Mouse (Mus musculus): ENCODE results near the gene 1810046K07Rik.
A peak's percentile ranks its signal among the peaks of the same experiment; 100 is the strongest.

Gene 1810046K07Rik

GRCm38 (mm10) chr9:51303980-51304379, 24.7 kb downstream of the 1810046K07Rik start:
- no peak for DNase-seq

GRCm38 (mm10) chr9:51293541-51293940, 35.2 kb downstream of the 1810046K07Rik start:
- DNase-seq: no peak

DNA sequence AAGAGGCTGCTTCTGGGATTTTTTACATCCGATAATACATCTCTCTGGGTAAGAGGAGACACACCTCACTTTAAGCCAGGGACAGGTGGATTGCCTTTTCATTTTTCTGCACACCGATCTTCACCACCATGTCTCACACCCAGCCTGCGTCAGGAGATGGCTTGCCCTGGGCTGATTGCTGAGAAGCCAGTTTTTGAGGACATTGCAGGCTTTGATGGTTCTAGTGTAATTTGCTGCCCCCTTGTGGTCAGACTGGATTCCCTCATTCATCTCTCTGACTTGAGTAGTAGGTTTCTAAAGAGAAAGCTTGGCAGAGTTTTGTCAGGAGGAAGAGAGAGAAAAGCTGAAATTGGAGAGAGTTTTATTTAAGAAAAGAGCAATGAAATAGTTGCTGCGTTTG, 36.0 kb downstream of the 1810046K07Rik start:
- peak; percentile 88 for DNase-seq

GRCm38 (mm10) chr9:51290980-51291379, 37.7 kb downstream of the 1810046K07Rik start:
- no peak for DNase-seq

DNA sequence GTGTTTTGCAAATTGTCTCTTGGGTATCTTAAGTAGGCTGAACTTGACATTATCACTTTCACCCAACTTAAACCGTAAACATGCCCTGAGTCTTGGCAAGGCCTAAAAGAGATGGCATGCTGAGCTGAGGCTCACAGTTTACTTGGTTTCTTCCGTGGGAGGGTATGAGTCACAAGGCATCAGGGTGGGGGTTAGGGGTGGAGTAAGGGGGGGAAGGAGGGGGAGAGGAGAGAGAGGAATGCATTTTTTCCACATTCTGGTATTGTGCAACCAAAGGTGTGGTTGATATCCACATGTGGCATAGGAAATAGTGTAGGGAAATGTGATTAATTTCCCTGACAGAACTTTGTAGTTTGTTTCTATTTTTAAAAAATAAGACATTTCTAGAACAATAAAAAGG, 42.6 kb downstream of the 1810046K07Rik start:
- DNase-seq: no peak

DNA sequence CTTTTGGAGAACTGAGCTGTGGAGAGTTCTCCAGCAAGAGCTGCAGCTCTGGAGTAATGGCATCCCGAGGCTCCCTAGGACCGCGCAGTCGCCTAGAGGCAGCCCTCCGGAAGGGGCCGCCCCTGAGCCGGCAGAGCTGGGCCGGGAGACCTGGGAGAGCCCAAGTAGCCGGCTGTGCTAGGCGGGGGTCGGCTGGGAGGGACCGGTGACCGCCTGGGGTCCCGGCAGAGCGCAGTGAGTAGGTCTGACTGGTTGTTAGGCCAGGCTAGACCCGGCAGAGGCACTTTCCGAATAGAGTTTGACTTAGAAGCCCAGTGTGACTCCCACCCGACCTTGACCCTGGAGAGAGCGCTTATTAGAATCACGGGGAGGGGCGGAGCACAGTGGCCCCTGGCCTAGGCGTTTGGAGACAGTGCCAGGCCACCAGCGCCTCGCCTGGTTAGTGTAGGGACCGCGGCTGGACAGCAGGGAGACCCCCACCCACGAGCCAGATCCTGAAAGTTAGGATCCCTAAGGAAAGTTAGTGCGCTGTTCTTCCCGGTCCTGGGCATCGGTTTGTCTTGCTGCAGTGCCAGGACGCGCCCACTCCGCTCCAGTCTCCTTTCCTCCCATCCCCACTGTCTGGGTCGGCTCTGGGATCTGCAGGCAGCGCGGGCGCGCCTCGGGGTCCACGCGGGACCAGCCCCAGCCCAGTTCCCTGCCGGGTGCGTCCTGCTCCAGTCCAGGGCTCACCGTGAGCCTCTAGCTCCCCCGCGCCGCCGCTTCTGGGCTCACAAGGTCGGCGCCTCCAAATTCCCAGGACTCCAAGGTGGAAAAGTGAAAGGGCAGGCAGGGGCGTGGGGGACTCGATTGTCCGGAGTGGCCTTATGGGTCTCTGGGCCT, 50.0 kb downstream of the 1810046K07Rik start, which contains the start of gene Colca2:
Colca2 (minus strand) TSS at position 70 of the 882 bp plus-strand sequence.
- peak; percentile 91 for DNase-seq

DNA sequence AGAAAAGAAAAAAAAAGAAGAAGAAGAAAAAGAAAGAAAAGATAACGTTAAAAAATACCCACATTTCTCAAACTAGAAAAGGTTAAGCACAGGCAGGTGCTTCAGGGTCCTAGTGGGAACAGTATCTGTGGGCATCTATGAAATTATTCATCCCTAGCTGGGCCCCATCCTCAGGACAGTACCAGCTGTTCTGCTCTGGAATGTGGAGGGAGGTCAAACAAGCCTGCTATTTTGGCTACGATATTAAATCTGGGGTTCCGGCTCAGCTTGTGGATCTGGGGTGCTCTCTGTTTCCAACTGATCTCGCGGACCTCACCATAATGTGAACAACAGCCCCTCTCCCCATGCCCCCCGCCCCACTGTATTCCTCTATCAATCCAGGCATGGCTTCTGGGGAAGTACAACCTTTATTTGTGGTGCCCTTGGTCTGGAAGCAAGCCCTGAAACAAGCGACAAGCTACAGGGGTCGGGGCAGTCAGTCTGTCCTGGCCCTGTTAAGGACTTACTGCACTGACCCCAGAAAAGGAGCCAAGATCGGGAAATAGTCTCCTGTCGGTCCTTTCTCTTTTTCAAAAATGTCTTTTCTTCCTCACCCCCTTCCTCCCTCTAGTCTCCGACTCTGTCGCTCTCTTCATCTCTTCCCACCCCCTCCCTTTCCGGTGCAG, 50.8 kb downstream of the 1810046K07Rik start:
- peak; percentile 10 for DNase-seq

DNA sequence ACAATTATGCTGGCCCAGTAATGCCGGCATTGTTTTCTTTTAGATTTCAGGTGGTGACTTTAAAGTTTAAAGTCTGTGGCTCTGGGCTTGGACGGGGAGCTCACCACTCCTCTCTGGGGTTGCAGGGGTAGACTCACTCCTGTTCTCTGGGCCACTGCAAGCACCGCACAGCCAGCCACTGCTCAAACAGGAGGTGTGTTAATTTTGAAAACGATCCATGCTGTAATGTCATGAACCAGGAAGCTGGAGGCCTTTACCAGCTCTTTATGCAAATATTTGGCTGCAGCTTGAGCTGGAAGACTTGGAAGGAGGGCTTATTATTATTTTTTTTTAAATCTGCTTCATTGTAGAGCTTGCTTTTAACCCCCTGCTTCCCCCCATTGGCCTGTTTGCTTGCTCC, 54.0 kb downstream of the 1810046K07Rik start:
- DNase-seq: no peak

- peak; percentile 7 for DNase-seq
These were observed 55.0 kb downstream of the 1810046K07Rik start for GRCm38 (mm10) chr9:51273581-51274154.

DNA sequence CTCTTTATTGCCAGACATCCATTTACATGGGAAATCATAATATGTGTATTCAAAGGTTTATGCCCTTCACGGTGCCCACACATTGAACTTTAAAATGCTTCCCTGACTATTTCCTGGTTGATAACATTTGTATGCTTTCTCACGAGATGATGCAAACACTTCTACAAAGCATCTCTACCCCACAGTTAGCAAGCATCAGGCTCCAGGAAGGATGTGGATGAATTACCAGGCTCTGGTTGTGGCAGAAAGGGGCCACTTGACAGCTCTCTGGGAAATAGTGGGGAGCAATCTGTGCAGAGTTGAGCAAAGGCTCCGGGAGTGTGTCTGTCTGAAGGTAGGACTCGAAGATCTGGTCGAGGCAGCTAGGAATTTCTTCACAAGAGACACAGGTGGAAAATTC, 56.6 kb downstream of the 1810046K07Rik start:
- DNase-seq: no peak

DNA sequence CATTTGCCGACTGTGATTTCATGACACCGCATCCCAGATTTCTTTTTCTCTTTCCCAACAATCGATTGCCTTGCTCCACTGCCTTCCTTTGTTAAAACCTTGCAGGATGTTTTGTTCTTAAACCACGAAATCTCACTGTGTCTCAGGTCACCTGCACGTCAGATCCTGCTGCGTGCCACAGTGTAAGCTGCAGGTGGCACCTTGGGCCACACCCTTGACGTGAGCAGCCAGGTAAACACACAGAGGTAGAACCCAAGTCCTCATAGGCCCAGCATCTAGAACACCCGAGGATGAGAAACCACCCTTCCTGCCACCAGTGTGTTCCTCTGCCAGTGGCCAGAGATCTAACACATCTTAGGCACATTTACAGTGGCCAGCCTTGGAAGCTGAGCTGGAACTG, 57.6 kb downstream of the 1810046K07Rik start:
- DNase-seq: no peak

- no peak for DNase-seq
These were observed 59.9 kb downstream of the 1810046K07Rik start for GRCm38 (mm10) chr9:51268852-51269251.

DNA sequence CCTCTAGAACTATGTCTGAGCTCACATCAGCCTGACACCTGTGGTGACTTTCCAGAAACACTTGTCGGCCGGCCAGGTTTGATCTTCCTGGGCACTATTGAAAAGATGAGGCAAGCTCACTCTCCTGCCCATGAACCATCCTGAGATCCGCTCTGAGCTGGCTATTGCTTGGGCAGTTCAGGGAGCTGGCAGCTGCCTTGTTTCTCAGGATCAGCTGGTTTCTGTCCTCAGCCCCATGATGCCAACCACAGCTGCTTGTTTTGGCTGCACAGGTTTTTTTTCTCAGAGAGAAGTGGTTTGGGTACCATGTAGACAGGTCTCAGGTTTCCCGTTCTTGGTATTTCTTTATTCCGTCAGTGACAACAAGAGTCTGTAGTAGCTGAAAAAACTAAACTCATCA, 70.3 kb downstream of the 1810046K07Rik start:
- no peak for DNase-seq

DNA sequence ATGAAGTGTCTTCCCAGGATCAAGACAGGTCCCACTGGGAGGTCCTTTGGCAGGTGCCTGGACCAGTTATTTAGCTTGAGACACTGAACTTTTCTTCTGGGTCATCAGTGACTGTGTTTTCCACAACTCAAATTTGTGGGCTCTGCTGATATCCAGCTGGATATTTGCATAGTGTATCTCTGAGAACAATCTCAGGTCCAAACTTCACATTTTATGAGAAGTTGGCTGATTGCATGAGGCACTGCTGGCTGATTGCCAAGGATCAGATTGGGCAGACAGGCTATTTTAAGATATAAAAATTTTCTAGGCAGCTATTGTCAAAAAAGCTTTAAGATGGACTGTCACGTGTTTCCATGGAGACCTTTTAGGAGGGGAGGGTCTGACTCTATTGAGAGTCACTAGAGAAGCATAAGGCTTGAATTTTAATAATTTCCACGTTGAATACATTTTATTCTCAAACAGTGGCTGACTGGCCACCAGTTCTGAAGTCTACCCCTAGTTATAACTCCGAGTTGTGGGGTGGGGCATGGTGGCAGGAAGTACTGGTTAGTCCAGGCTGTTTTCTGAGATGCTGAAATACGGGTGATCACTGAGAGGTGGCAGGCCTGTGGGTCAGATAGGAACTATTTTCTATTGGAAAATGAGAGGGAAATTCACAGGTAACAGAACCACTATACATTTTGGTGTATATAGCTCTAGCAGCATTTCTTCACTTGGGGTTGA, 71.8 kb downstream of the 1810046K07Rik start:
- no peak for DNase-seq
